Mouse (Mus musculus) adipocyte (in vitro differentiated cells): ENCODE measurements around the gene Syt7.

Source experiments
- DNase-seq: peaks from one replicate; pipeline ENCODE4 v3.0.0-alpha.2; 2016; ENCODE audit warnings: low spot score

Syt7 gene

DNA sequence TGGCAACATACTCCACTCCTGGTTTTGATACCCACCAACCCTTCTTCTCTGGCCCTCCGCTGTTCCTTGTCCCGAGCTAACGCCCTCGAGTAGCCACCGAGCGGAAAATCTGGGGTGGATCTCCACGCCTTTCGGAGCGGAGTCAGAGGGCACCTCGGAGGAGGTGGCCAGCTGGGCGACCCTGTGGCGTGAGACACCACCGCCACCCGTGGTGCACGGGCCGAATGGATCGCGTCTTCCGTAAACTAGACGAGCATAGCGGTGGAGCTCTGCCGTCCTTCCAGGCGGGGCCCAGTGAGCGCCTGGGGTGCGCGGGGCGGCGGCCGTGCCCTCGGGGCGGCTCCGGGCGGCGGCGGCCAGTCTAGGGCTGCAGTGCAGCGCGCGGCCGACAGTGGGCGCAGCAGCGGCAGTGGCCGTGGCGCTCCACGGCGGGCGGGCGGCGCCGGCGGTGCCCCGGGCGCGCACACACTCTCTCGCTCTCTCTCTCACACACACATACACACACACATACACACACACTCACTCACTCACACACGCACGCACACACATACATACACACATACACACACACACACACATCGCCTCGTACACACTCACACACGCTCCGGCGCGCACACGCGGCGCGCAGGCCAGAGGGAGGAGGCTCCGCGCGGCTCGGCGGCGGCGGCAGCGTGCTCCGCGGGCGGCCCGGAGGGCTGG is at the start of gene Syt7:
TSS of gene Syt7 (plus strand) at position 476 of the 699 bp plus-strand sequence.
- no peak for DNase-seq

GRCm38 (mm10) chr19:10339271-10339670 is 49.6 kb upstream of the Syt7 start:
- no peak for DNase-seq

DNA sequence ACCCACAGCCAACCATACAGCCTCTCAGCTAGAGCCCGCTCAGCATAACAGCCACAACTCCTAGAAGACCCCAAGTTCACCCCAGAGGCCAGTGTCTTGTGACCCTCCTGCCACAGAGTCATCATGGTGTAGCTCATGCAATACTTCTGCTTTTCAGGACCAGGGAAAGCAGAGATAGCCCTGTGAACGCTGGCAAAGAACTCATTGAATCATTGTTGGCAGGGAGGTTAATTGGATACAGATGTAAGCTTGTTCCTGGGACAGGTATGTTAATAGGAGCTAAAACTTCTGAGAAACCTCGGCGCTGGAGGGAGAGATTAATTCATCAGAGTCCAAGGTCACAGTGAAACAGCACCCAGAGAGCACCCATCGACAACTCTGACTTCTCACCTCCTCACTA is 48.2 kb upstream of the Syt7 start:
- DNase-seq = peak; percentile 36

DNA sequence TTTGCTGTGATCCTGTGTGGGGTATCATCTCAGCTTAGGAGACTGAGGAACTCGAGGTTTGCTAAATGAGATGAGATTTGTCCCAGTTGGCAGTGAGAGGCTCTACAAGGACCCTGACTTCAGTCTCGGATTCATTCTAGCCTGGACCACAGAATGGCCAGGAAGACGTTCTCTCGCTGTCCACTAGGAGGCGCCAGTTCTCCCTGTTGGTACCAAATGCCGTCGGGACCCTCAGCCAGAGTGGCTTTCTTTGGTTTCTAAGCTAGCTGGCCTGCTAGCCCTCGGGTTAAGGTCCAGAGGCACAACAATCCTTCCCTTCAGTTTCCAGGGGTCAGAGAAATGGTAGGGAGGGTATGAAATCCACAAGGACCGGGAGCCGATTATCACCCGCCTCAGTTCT is 47.7 kb upstream of the Syt7 start:
- peak; percentile 12 for DNase-seq

DNA sequence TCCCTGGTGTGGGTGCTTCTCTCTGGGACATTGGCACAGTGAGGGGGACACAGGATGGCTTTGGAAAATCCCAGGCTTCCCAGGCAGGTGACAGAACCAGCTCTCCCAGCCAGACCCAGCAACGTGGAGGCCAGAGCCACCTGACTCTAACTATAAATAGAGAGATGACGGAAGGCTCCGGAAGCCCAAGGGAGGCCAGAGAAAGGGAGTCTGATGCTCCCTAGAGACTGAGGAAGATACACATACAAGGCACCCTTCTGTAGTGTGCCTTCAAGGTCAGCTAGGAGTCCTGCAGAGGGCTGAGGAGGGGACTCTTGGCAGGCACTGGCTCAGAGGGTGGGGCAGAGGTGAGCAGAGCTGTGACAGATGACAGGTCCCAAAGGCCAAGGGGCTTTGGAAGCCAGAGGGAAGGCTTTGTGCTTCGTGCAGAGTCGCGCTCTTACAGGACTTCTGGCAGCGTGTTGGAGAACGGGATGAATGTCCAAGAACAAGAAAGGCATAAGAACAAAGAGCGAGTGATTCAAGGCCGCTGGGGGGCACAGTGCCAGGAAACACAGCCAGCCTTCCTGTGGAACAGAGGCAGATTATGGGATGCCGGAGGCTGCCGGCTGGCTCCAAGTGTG is 47.0 kb upstream of the Syt7 start:
- no peak for DNase-seq

- no peak for DNase-seq
Observed at GRCm38 (mm10) chr19:10343866-10344265, 45.0 kb upstream of the Syt7 start.

- no peak for DNase-seq
Observed at GRCm38 (mm10) chr19:10345696-10346095, 43.2 kb upstream of the Syt7 start.

- DNase-seq = no peak
Observed at GRCm38 (mm10) chr19:10347628-10348273, 41.1 kb upstream of the Syt7 start.

- DNase-seq = no peak
Observed at GRCm38 (mm10) chr19:10352218-10352617, 36.7 kb upstream of the Syt7 start.

- DNase-seq = no peak
Observed at GRCm38 (mm10) chr19:10354830-10355229, 34.1 kb upstream of the Syt7 start.

DNA sequence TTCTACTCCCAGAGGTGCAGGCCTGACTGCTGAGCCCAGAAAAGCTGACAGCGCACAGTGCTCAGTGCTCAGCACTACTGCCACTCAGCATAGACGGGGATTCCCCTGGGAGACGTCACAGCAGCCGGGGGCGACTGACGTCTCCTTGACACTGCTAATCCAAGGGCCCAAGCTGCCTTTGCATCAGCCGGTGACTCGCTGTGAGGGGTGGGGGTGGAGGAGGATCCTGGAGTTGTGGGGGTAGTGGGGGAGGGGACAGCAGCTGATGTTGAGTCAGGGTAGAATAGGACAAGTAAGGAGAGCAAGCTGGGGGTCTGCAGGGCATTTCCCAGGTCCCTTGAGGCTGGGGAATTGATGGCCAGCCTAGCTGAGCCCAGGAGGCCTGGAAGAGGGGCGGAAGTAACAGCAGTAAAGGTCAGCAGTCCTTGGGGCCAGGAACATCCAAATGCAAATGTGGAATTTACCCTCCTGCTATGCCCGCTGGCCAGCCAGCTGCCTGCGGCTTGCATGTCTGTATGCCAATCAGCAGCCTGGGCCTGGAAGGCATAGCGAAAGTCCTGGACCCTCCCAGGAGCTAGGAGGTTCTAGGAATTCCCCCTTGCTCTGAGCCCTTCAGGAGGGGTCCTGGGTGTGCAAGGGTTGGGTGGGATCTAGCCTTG is 31.9 kb upstream of the Syt7 start:
- no peak for DNase-seq

GRCm38 (mm10) chr19:10359105-10359946 is 29.6 kb upstream of the Syt7 start:
- no peak for DNase-seq

GRCm38 (mm10) chr19:10362473-10363129 is 26.3 kb upstream of the Syt7 start:
- DNase-seq = no peak

- DNase-seq = no peak
Observed at GRCm38 (mm10) chr19:10363869-10364268, 25.0 kb upstream of the Syt7 start.

GRCm38 (mm10) chr19:10366116-10366845 is 22.6 kb upstream of the Syt7 start:
- DNase-seq = no peak

DNA sequence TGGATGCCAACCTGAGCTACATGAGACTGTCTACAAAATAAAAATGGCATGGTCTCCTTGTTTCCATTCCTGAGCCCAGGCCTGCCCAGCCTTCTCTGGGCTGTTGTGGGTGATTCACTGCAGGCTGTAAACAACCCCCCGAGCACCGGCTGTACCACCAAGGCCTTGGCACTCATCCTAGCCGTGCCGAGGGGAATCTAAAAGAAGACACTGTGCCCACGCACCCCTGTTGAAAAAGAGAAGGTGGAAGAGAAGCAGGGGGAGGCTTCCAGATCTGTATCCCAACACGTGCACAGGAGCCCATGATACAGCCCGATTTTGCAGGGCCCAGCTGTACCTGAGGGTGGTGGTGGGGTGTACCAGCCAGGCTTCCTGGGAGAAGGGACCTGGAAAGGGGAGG is 21.1 kb upstream of the Syt7 start:
- no peak for DNase-seq

DNA sequence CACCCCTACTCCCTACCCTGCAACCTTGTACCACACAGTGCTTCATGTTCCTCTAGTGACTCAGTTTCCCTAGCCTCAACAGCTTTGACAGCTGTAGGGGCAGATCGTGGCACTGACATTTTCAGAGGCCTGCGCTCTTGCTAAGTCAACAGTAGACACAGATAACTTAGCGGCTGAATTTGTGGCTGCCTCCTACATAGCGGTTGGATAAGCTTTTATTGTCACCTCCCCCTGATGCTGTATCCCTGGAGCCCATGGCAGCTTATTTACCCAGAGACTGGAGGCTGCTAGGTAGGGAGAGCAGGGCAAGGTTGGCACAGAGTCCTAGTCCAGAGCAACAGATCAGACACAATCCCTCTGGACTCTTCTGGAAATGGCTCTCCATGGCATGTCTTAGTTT is 19.0 kb upstream of the Syt7 start:
- DNase-seq = no peak

DNA sequence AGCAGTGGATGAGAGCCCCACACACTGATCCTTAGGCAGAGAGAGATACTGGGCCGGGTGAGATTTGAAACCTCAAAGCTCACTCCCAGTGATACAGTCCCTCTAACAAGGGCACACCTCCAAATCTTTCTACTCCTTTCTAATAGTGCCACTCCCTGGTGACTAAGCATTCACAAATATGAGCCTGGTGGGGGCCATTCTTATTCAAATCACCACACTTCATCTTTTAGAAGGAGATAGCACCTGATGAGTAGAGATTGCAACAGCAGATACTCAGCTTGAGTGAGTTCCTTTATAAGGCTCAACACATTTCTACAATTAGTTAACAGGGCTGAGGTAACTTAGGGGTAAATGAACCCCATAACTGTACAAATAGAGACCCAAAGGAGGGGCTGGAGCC is 15.7 kb upstream of the Syt7 start:
- no peak for DNase-seq

GRCm38 (mm10) chr19:10375260-10375659 is 13.6 kb upstream of the Syt7 start:
- DNase-seq = no peak

DNA sequence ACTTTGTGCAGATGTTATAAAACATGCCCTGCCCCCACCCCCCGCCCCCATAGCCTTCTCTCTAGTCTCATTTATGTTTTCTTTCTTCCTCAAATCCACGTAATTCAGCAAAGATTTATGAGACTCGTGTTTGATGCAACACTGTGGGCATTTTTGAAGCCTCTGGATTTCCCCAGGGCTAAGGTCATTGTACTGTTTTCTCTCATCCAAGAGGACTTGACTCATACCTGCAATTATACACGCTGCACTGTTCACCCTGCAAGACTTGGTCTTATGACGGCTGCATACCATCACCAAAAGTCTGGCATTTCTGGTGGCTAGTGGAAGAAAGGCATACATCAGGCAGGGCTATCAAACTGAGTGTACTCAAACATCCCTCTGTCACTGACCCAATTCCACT is 8.9 kb upstream of the Syt7 start:
- DNase-seq = no peak

DNA sequence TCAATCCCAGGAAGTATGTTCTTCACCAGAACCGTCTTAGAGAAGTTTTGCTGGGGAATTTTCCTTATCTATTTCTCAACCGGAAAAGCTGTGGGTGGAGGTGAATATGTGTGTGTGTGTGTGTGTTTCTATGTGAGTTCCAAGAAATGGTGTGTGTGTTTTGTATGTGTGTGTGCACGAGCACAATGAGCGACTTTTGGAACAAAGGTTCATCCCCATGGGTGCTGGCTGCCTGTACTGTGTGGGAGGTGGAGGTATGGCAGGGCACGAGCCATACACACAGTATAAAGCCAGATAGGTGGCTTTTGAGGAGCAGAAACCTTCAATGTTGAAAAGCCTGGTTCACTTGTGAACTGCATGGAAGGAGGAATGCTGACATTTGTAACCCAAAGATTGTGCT is 1.2 kb upstream of the Syt7 start:
- DNase-seq = no peak
